Mouse (Mus musculus): Measurements from ENCODE around the gene Hpse2.

DNA sequence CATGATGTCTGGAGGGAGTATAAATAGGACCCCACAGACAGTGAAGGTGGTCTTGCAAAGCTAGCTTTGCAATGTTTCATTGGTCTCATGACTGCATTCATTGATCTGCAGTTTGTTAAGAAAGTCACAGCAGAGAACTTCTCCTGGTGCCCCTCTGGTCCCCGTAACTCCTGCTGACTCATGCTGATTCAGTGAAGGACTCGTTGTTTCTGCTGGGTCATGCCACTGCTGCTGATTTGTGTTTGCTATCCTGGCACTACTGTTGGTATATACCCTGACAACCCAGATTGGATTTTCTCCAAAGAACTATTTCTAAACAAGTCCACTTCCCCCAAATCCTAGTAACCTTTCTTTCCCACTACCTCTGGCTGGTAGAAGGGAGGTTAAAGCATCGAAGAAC lies 29.3 kb downstream of the Hpse2 start:
- TF ChIP-seq CTCF (IDR thresholded peaks at IDR 0.05; ENCODE audit: extremely low read depth, insufficient read depth, insufficient read length, insufficient replicate concordance) = no peak
- no peak for TF ChIP-seq POLR2A (IDR thresholded peaks at IDR 0.05; ENCODE audit: low read depth, low read length)
